Mouse (Mus musculus) intestine, embryonic 14.5 days (tissue): ENCODE measurements around the gene Crybg2. TPM values are rescaled to one million over a fixed set of nuclear protein-coding genes. Genes with fewer than 3 reads are reported as not detected.

Source experiments
- ATAC-seq: fragments of 200-750 bp; cut with Nextera tagmentation; replicated peaks from 2 replicates; pipeline ENCODE4 v1.8.0; 2017; ENCODE audit warnings: low read depth, moderate number of reproducible peaks, moderate TSS enrichment, moderate library complexity; ENCODE audit not compliant: low FRiP score, low TSS enrichment
- DNase-seq: peaks from one replicate; pipeline ENCODE4 v3.0.0-alpha.2; 2018; ENCODE audit warnings: low spot score
- H3K27ac ChIP-seq: fragments of 300-500 bp; sonication (generic); 2 replicates; pipeline ENCODE4 v1.5.1; 2014; ENCODE audit warnings: low read depth, mild to moderate bottlenecking, control low read depth
- H3K27me3 ChIP-seq: fragments of 300-500 bp; sonication (generic); replicated peaks from 2 replicates; pipeline ENCODE4 v1.6.1; 2014; ENCODE audit warnings: low read length, control low read depth; ENCODE audit not compliant: control insufficient read depth, insufficient read depth
- H3K36me3 ChIP-seq: fragments of 300-500 bp; sonication (generic); 2 replicates; pipeline ENCODE4 v1.6.1; 2014; ENCODE audit warnings: low read length, control low read depth; ENCODE audit not compliant: control insufficient read depth, insufficient read depth
- H3K4me1 ChIP-seq: fragments of 300-500 bp; sonication (generic); replicated peaks from 2 replicates; pipeline ENCODE4 v1.6.1; 2014; ENCODE audit warnings: low read length, control low read depth, mixed read lengths; ENCODE audit not compliant: control insufficient read depth, insufficient read depth
- H3K4me2 ChIP-seq: fragments of 300-500 bp; sonication (generic); 2 replicates; pipeline ENCODE4 v1.6.1; 2014; ENCODE audit warnings: low read length
- H3K4me3 ChIP-seq: fragments of 300-500 bp; sonication (generic); 2 replicates; pipeline ENCODE4 v1.5.1; 2014; ENCODE audit warnings: low read depth, low read length, control low read depth, mixed read lengths
- H3K9ac ChIP-seq: fragments of 300-500 bp; sonication (generic); 2 replicates; pipeline ENCODE4 v1.6.1; 2014; ENCODE audit warnings: mild to moderate bottlenecking, low read length
- H3K9me3 ChIP-seq: fragments of 300-500 bp; sonication (generic); 2 replicates; pipeline ENCODE4 v1.6.1; 2016; ENCODE audit warnings: low read length, control low read depth; ENCODE audit not compliant: control insufficient read depth
- WGBS: fragments of 180-500 bp; shearing (Covaris S2); extraction: QIAGEN DNeasy Blood & Tissue Kit; methylation state at CpG from one replicate; pipeline ENCODE4 v1.1.7; 2014; 5-methylcytosine and 5-hydroxymethylcytosine counted together
- polyA plus RNA-seq: library from polyadenylated mRNA; unstranded; fragments of >200 nt; fragmentation: Nextera tagmentation; extraction: Ambion mirVana; gene quantifications from 2 replicates; pipeline ENCODE4 v1.2.1, GENCODE M21; 2014

The Crybg2 gene
- 8.9 and 11.4 TPM in 2 replicates for polyA plus RNA-seq

GRCm38 (mm10) chr4:134060135-134060865 is at the start of gene Crybg2:
Crybg2 (plus strand) TSS chr4:134060815.
- DNase-seq (no peak), ATAC-seq (no peak)
- peaks cover 4% of the 10 kb centered on the region for H3K27me3 ChIP-seq
- H3K4me1 ChIP-seq, result peaks cover 6% of the 10 kb centered on the region
- H3K4me2 ChIP-seq, result no peak within 1 kb of the TSS
- no peaks in the 10 kb centered on the region for H3K9me3 ChIP-seq
- H3K36me3 ChIP-seq, result no peaks in the 10 kb centered on the region
- no peak within 1 kb of the TSS for H3K27ac ChIP-seq
- no peak within 1 kb of the TSS for H3K4me3 ChIP-seq
- no peak within 1 kb of the TSS for H3K9ac ChIP-seq
- WGBS, result 49% methylated on average over 28 of the region's 28 CpGs

- peak; percentile 33; the same call in 1 of the 2 replicates for ATAC-seq
These were observed 48.9 kb upstream of the Crybg2 start for GRCm38 (mm10) chr4:134011450-134012414.

DNA sequence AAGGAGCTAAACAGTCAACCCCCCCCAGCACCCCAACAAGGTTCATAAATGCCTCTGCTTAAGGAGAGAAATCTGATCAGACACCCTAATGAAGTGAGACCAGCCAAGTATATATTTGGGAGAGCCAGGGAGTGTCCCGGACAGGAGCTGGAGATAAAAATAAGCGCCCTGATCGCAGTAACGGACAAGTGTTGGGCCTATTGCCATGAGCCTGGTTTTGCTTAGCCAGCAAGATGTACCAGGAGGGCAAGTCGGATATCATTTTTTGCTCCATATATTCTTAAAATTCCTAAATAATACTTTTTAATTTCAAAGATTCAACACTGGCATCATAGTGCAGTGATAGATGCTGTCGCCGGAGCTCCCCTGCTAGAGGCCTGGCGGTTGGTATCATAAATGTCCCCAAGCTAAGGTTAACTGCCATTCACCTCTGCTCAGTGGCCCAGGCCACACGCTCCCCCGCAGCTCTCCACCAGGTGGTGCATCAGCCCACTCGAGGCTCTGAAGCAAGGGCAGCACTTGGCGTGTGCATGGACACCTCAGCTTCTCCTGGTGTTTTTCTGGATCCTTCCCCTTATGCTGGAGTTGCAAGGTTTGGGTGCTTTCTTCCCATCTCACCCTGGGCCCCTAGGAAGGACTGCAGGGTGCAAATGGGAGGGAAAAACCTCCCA is 47.6 kb upstream of the Crybg2 start:
- 49% methylated on average over 12 of the region's 12 CpGs for WGBS
- Histone ChIP-seq H3K27ac (no peak overlapping the region), H3K4me1 (peaks cover 18% of the 10 kb centered on the region), H3K36me3 (no peaks in the 10 kb centered on the region), H3K4me3 (no peak overlapping the region), H3K9me3 (no peaks in the 10 kb centered on the region), H3K9ac (no peak overlapping the region), H3K4me2 (no peak overlapping the region), H3K27me3 (peaks cover 12% of the 10 kb centered on the region)
- no peak for DNase-seq
- ATAC-seq, result no peak

More at GRCm38 (mm10) chr4:134011450-134012414, 48.9 kb upstream of the Crybg2 start:
- no peak overlapping the region for H3K27ac ChIP-seq
- H3K9me3 ChIP-seq, result no peaks in the 10 kb centered on the region
- no peak overlapping the region for H3K9ac ChIP-seq
- DNase-seq, result no peak
- peaks cover 8% of the 10 kb centered on the region for H3K4me1 ChIP-seq
- no peak overlapping the region for H3K4me3 ChIP-seq
- no peaks in the 10 kb centered on the region for H3K36me3 ChIP-seq
- WGBS, result 12% methylated on average over 16 of the region's 16 CpGs
- H3K4me2 ChIP-seq, result no peak overlapping the region
- no peaks in the 10 kb centered on the region; the same call in 1 of the 2 replicates for H3K27me3 ChIP-seq

- no peaks in the 10 kb centered on the region for H3K9me3 ChIP-seq
- DNase-seq (no peak), ATAC-seq (no peak)
- WGBS, result 7% methylated on average over 7 of the region's 7 CpGs
- H3K4me1 ChIP-seq, result peaks cover 19% of the 10 kb centered on the region
- H3K4me3 ChIP-seq, result no peak overlapping the region
- no peak overlapping the region for H3K4me2 ChIP-seq
- H3K9ac ChIP-seq, result no peak overlapping the region
- no peaks in the 10 kb centered on the region for H3K36me3 ChIP-seq
- peaks cover 36% of the 10 kb centered on the region for H3K27me3 ChIP-seq
- H3K27ac ChIP-seq, result no peak overlapping the region
These were observed 44.4 kb upstream of the Crybg2 start for GRCm38 (mm10) chr4:134016208-134016607.

DNA sequence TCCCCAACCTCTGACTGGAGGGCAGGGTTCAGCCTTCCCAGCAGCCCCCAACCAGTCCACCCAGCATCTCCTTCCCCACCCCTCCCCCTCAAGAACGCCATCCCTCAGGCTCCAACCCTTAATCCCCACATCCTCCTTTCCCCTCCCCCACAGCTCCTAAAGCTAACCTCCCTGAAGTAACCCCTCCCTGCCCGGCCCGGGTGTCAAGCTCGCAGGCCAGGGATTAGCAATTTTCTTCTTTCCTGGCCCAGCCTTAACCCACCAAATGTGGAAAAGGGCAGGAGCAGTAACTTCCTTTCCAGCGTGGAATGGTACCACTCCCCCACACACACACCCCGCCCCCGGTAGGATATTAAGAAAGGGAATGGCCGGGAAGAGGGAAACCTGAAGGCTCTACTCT is 43.8 kb upstream of the Crybg2 start:
- H3K9ac ChIP-seq, result no peak overlapping the region
- no peak for DNase-seq
- 2% methylated on average over 8 of the region's 8 CpGs for WGBS
- H3K4me3 ChIP-seq, result no peak overlapping the region
- H3K27me3 ChIP-seq, result peaks cover 36% of the 10 kb centered on the region
- H3K4me2 ChIP-seq, result no peak overlapping the region
- H3K27ac ChIP-seq, result no peak overlapping the region
- H3K4me1 ChIP-seq, result peaks cover 17% of the 10 kb centered on the region
- H3K36me3 ChIP-seq, result no peaks in the 10 kb centered on the region
- no peaks in the 10 kb centered on the region for H3K9me3 ChIP-seq
- ATAC-seq, result no peak

DNA sequence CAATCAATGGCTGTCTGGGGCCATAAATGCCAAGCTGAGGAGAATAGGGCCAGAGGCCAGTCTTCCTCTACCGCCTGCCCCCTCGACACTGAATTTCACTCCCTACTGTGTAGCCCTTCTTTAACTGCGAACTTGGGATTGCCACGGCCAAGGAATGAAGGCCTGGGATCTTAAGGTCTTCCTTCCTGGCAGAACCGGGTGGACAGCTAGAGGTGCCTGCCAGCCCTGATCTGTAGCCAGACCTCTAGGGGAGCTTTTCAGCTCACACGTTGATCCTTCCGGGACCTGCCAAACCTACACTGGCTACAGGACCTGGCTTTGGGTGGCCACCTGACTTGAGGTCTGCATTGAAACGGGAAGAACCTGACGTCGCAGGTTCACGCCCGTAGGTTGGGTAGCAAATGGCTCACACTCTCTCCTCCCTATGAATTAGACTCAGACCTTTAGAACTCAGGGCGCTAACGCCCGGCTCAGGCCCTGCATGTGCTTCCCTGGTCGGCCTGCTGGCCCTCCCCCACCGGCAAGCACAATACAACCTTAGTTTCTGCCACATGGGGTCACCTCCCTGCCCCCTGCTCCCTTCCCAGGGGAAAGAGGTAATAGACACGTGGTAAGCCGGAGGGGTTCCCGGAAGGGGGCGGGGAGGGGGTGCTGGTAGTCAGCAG is 43.3 kb upstream of the Crybg2 start:
- ATAC-seq (no peak), DNase-seq (no peak)
- no peak overlapping the region for H3K27ac ChIP-seq
- peaks cover 13% of the 10 kb centered on the region; the same call in 1 of the 2 replicates for H3K4me1 ChIP-seq
- peak overlapping the region; percentile 44 for H3K4me2 ChIP-seq
- peaks cover 36% of the 10 kb centered on the region for H3K27me3 ChIP-seq
- WGBS, result 6% methylated on average over 21 of the region's 21 CpGs
- H3K4me3 ChIP-seq, result 0 out of 2 replicates have a peak overlapping the region, but pooled peaks have one; percentile 13
- H3K36me3 ChIP-seq, result no peaks in the 10 kb centered on the region
- H3K9ac ChIP-seq, result no peak overlapping the region
- no peaks in the 10 kb centered on the region for H3K9me3 ChIP-seq

DNA sequence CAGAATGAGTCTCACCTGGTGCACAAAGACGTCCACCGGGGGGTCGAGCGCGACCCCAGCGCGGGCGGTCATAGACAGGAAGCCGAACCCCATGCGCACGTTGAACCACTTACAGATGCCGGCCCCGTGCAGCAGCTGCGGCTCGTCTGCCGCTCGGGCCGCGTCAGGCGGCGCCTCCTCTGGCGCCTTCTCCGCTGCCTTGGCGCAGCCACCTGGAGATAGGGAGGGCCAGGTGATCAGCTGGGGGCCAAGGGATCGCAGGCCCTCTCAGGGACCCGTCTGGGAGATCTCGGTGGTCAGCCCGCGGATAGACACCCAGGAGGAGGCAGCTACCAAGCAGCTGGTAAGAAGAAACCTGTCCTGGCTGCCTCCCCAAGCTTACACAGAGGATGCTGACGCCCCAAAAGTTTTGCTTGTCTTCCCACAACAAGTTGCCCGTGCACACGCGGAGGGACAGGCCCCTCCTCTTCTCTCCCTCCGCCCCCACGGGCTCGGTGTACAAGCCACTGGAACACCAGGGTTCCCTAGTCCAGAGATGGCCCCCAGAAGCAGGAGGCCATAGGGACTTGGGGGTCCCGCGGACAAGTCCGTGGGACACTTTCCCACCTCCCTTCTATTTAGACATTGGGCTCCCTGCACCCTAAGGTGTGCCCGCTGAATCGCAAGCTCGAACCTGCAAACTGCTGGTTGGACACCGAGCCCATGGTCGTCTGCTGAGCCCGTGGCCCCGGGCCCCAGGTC is 42.4 kb upstream of the Crybg2 start:
- peak overlapping the region; percentile 13; the same call in 1 of the 2 replicates for H3K4me3 ChIP-seq
- H3K4me2 ChIP-seq, result peak overlapping the region; percentile 44
- DNase-seq, result peak; percentile 70
- H3K27me3 ChIP-seq, result peaks cover 36% of the 10 kb centered on the region
- H3K27ac ChIP-seq, result no peak overlapping the region
- peaks cover 13% of the 10 kb centered on the region; the same call in 1 of the 2 replicates for H3K4me1 ChIP-seq
- H3K9me3 ChIP-seq, result no peaks in the 10 kb centered on the region
- no peak overlapping the region for H3K9ac ChIP-seq
- no peak for ATAC-seq
- H3K36me3 ChIP-seq, result no peaks in the 10 kb centered on the region
- WGBS, result under 1% methylated on average over 46 of the region's 46 CpGs
